Mouse (Mus musculus): ENCODE data around the gene Gstp3.
"Not testable (repeated sequence)": the region's sequence is repeated elsewhere in the genome, so short reads cannot be mapped to it uniquely, and the experiment has no call there.

Gstp3 gene

DNA sequence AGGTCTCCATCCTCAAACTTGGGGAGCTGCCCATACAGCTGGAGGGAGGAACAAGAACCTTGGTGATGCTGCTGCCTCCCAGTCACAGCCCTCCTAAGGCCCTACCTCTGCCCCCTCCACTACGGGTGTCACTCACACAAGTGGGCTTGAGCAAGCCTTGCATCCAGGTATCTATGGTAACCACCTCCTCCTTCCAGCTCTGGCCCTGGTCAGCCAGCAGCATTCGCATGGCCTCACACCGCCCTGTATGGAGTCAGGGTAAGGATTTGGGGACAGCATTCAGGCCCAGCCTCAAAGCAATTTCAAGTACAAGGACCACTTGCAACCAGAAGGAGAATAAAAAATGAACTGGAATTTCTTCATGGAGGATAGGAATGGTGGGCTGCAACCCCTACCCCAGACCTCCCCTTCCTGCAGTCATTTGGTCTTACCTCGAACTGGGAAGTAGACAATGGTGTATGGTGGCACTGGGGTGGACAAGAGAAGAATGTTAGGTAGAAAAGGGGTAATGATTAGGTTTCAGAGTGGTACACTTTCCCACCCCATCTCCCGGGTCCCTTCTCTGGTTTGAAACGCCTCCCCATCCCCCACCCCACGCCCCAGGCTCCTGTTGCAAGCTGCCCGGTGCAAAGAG, 22.1 kb downstream of the Gstp3 start:
- DNase-seq, result not testable (repeated sequence)

DNA sequence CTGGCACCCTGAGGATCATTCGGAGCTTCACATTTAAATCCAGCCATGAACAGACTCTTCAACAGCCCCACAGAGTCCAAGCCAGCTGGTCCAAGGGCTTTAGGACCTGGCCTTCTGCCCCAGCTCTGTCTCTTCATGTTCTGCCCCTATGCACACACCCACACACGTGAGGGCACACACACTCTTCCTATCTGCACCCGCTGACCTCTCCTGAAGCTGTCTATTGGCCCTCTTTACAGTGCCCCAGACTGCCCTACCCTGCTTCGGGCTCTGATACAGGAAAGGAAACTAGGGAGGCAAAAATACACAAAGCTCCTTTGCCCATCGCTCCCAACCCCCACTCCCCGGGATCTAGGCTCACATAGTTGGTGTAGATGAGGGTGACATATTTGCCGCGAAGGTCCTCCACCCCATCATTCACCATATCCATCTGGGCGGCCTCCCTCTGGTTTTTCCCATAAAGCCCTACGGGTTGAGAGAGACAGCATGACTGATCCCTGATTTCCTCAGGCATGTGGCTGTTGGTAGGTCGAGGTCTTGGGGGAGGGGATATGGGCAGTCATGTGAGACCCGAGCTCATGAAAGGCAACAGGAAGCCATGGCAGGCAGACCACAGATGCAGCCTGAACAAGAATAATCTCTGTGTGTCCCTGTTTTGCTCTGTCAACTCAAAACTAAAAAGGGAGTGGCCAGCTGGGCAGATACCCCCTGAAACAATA, 22.9 kb downstream of the Gstp3 start:
- DNase-seq, result no peak

DNA sequence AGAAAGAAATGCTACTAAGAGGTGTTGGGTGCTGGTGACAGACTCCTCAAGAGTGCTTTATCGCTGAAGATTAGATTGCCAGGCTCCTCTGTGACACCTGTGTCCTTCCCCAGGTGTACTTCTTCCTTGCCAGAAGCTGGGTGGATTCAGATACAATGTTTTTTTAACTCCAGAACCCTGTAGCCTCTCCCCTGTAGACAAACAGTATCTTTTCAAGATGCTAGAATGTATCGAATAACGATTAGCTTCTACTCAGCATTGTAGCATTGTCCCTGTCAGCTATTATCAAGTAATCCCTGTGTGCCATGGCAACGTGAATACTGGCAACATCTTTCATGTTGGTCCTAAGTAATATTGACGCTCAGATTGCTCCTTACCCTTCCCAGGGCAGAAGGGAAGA, 25.6 kb downstream of the Gstp3 start:
- DNase-seq, result no peak

DNA sequence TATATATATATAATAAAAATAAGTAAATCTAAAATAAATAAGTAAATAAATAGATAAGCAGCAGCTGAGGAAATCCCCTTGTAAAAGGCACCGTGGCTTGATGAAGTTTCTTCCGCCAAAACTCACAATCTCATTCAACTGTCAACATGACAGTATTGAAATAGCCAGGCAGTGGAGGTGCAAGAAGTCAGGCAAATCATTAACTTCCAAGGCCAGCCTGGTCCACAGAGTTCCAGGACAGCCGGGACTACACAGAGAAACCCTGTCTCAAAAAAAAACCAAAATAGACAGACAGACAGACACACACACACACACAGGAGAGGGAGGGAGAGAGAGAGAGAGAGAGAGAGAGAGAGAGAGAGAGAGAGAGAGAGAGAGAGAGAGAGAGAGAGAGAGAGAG, 26.1 kb downstream of the Gstp3 start:
- DNase-seq, result no peak

DNA sequence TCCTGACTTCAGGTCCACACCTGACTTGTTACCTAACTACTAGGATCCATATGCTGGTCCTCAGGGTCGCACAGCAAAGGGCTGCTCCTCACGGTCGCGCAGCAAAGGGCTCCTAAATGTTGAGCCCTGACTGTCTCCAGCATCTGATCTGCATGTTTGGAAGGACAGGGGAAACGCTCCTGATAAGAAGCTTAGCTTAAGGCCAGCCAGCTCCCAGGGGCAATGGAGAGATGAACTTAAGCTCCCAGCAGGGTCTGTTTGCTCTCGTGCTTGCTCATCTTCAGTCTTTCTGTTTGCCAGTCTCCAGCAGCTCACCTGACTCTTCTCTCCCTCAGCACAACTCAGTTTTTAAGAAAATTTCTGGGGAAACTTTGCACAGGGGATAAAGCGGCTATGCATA, 26.7 kb downstream of the Gstp3 start:
- DNase-seq, result no peak

DNA sequence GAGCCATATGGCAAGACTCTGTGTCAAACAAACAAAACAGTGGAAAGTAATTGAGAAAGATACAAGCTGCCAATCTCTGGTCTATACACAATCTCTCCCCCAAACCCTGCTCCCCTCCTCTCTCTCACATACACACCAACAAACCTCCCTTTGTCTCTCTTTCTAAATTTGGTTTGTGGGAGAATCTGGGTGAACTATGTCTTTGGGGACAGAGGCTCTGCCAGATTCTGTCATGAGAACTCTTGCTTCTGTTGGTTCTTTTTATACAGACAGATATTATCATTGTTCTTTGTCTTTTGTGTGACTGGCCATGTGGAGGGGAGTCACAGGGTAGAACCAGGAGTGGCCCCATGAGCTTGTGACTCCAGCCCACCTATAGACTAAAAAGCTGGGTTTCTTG, 31.8 kb downstream of the Gstp3 start:
- DNase-seq, result no peak

DNA sequence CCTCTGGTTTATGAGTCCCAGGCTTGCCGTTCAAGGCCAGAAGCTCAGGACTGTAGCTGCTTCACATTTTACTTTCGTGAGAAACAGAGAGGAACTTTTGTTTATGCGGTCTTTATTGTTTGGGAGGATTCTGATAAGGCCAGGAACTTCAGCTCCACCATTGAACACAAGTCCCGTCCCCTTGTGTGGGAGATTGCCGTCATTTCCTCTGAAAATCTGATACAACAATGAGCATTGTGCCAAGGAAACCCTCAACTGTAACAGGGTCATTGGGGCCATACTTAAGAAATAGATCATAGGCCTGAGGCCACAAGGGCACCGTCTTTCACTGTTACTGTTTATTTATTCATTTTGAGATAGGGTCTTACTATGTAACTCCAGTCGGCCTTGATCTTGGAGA, 36.2 kb downstream of the Gstp3 start:
- no peak for DNase-seq

DNA sequence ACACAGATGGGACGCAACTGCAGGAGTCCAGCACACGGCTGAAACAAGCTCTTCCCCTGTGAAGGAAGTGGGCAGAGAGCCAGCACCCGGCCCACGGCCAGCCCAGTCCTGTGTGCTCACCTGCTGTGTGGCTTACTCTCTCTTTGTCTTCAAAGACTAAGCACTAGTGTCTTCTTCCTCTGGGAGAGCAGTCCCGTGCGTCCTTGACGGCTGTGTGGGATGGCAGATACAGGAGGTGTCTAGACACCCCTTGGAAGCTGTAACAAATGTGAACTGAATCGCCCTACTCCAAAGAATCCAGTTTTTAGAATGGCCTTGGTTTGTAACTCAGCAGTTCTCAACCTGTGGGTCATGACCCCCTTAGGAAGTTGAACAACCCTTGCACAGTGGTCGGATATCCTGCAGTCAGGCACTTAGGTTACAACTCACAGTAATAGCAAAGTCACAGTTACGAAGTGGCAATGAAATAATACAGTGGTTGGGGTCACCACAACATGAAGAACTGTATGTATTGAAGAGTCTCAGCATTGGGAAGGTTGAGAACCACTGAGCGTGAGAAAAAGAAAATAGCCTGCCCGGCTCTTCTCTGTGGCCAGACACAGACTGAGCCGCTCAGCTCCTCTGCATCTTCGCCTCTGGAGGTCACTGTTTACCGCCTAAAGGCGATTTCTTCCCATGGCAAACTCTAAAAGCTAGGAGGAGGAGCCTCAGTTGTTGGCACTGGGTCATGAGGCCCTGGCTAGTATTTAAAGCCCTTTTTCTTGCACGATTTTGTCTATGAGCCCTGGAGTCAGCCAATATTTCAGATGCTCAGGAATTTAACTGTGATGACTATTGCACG, 40.4 kb downstream of the Gstp3 start:
- peak; percentile 90 for DNase-seq

DNA sequence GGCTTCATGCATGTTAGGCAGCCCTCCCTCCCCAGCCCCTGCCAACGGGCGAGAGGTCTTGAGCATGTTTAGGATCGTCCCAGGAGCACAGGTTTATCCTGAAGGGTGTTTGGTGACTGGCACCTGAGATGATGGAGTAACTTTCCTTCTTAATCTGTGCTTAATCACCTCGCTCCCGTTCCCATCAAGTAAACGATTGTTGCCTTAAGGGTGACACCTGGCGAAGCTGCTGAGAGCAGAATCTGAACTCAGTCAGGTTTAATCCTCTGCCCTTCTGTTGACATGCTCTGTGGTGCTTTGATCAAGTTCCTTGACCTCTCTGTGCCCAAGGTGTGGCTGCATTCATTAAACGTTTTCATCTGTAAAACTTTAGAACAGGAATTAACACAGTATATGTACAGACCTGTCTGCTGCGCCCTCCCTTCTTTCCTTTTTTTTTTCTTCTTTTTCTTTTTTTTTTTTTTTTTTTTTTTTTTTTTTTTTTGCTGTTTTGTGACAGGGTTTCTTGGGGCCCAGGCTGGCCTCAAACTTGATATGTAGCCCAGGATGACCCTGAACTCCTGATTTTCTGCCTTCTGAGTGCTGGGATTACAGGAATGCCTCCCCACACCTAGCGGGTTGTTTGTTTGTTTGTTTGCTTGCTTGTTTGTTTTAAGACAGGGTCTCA, 41.3 kb downstream of the Gstp3 start:
- DNase-seq, result no peak

DNA sequence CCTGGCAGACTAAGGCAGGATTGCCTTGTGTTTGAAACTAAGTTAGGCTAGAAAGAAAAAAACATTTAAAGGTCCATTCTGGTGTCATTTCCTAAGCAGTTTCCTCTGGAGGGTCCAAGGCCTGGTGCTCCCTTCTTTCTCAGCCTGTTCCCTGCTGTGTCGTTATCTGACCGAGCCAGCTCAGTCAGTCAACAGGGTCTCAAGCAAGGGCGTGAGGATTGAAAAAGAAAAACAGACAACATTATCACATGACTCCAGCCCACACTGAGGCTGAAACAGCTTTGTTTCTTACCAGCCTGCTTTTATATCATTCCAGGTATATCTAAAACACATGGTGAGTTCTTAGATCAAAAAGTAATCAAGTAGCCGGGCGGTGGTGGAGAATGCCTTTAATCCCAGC, 43.7 kb downstream of the Gstp3 start:
- DNase-seq, result no peak

DNA sequence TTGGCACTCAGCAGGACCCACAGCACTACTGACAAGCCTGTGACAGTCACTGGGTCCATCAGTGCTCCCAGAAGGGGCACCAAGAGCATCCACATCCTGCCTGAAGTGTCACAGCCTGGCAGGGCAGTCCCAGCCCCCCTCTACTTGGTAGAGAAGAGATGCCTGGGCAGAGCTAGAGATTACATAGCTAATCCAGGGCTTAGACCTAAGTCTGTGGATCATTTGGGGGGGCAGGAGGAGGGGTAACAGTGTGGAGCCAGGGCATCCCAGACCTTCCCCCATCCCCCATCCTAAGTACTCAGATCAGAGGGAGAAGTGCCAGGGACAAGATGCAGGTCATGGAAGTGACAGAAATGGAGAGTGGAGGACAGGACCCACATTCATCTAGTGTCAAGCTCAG, 44.6 kb downstream of the Gstp3 start:
- DNase-seq, result no peak

DNA sequence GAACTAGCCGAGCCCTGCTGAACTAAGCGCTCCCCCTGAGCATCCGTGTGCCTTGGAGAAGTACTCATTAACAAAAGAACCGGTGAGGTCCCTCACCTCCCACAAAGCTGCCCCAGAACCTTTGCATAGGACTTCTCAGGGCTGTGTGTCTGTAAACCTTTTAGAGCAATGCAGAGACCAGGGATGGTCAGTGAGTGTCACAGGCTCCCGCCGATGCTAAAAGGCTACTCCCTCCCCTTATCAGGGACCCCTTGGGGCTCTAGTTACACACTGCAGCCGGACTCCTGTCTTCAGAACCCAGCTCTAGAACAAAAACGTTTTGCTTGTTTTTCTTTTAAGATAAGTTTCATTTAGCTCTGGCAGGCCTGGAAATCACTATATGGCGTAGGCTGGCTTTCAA, 46.3 kb downstream of the Gstp3 start:
- DNase-seq, result no peak

DNA sequence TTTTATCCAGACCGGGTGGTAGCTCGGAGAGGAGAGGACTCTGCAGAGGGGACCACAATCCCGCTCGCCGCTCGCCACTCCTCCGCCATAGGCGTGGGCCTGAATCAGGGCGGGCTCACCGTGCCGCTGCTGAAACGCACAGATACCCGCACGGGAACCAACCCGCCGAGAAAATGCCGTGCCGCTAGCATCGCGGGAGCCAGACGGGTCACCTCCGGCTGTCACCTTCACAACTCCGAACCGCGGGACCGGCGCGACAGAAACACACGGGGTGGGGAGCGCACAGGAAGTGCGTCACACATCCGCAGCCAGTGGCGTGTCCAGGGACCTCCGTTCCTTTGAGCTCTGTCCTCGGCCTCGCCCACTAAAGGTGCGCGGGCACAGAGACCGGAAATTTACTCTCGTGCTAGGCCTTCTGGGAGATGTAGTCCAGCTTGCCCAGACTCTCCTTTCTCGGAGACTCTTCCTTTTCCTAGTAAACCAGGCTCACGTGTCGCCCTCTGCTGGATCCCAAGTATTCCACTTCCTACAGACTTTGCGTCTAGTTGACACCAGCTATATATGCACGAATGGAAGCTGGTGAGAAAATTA, 46.8 kb downstream of the Gstp3 start, which contains the start of gene Ndufv1:
Ndufv1 (minus strand) TSS at position 375 of the 591 bp plus-strand sequence.
- peak; percentile 97 for DNase-seq

DNA sequence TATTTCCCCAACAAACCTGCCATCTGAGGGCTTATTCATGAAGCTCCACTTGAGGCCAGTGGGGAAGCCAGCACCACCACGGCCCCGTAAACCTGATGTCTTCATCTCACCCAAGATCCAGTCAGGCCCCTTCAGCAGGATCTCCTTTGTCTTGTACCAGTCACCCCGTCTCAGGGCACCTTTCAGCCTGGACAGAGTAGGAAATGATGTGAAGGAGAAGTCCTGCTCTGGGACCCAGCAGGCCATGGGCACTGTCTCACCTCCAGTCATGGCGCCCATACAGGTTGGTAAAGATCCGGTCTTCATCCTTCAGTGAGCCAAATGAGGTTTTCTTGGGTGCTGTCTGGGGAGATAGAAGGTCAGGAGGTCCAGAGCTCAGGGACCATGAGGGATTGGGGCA, 48.3 kb downstream of the Gstp3 start:
- no peak for DNase-seq
